13 mouse cellular contexts compared by ENCODE assay signal in the genomic region with DNA sequence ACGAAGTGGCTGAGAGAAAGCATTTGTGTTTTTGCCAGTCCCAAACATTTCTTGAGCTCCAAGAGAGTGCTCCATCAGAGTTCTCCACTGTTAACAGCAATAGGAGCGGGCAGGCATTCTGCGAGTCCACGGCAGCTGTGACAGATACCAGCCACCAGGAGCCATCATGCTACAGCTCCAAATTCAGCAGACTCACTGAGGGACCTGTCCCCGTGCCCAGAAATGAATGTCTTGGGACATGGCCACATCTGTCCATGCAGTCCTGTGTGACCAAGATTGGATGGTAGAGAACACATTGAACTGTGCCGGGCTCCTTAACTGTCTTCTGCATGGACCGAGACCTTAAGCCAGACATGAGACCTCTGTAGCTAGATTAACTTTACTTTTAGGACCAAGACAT. TPM values are rescaled to one million over a fixed set of nuclear protein-coding genes. Genes with fewer than 3 reads are reported as not detected.
DNase-seq lines count a peak whose midpoint lies in the region; ATAC-seq and TF ChIP-seq lines count a peak whose summit lies in the region.
"Had no signal": no experiment of that assay in that cellular context is flagged by ENCODE, and none has a peak within 500 bp of the region (broad histone marks: within the 10 kb centered on the region; RNA-seq: fewer than 3 reads in every experiment).

No protein-coding gene starts in this region.

- intact Hi-C loops in left cerebral cortex, adult 2 months (cut with DNase I) = no loop called here

- TF ChIP-seq EP300 in lung, postnatal 0 days (IDR thresholded peaks at IDR 0.05) = 0 out of 2 replicates have a peak, but pooled peaks have one; percentile 33

- no peaks in the 10 kb centered on the region for H3K27me3 ChIP-seq in cerebellum, adult 2 months (ENCODE audit: control insufficient read depth, insufficient read depth, low read length)
- no peaks in the 10 kb centered on the region for H3K27me3 ChIP-seq in lung, postnatal 0 days (replicated peaks; ENCODE audit: insufficient read depth, low read length)
- H3K27me3 ChIP-seq in forebrain, embryonic 12.5 days = no peaks in the 10 kb centered on the region
- no peaks in the 10 kb centered on the region for H3K27me3 ChIP-seq in forebrain, embryonic 14.5 days (replicated peaks; ENCODE audit: control insufficient read depth, insufficient read depth, low read length)
- H3K27me3 ChIP-seq: embryonic facial prominence, embryonic 12.5 days had no signal

- peak overlapping the region; percentile 59 for H3K27ac ChIP-seq in cerebellum, adult 2 months (ENCODE audit: insufficient read depth, low read length)
- peak overlapping the region; percentile 16; the same call in 1 of the 2 replicates for H3K27ac ChIP-seq in left cerebral cortex, adult 2 months
- peak overlapping the region; percentile 64 for H3K27ac ChIP-seq in lung, postnatal 0 days (ENCODE audit: low read length)
- H3K27ac ChIP-seq in forebrain, embryonic 12.5 days = no peak overlapping the region
- no peak overlapping the region for H3K27ac ChIP-seq in forebrain, embryonic 14.5 days (ENCODE audit: low read depth, low read length)
- H3K27ac ChIP-seq: embryonic facial prominence, embryonic 12.5 days; forebrain, embryonic 10.5 days had no signal

- no peak overlapping the region for H3K4me3 ChIP-seq in cerebellum, adult 2 months (replicated peaks; ENCODE audit: insufficient read depth, low read depth, low read length)
- H3K4me3 ChIP-seq in left cerebral cortex, adult 2 months = no peak overlapping the region
- H3K4me3 ChIP-seq in lung, postnatal 0 days (ENCODE audit: low read depth, low read length) = no peak overlapping the region
- no peak overlapping the region for H3K4me3 ChIP-seq in forebrain, embryonic 12.5 days (replicated peaks)
- H3K4me3 ChIP-seq in forebrain, embryonic 14.5 days (ENCODE audit: low read depth, low read length) = no peak overlapping the region
- H3K4me3 ChIP-seq: embryonic facial prominence, embryonic 12.5 days; forebrain, embryonic 10.5 days had no signal

- H3K36me3 ChIP-seq in lung, postnatal 0 days (ENCODE audit: insufficient read depth, low read length) = no peaks in the 10 kb centered on the region
- H3K36me3 ChIP-seq in forebrain, embryonic 12.5 days (replicated peaks) = no peaks in the 10 kb centered on the region
- peaks cover 5% of the 10 kb centered on the region; the same call in 1 of the 2 replicates for H3K36me3 ChIP-seq in forebrain, embryonic 14.5 days (ENCODE audit: control insufficient read depth, insufficient read depth, low read length)
- H3K36me3 ChIP-seq: embryonic facial prominence, embryonic 12.5 days had no signal

- H3K9ac ChIP-seq in lung, postnatal 0 days (replicated peaks; ENCODE audit: low read depth) = no peak overlapping the region
- H3K9ac ChIP-seq in forebrain, embryonic 12.5 days = no peak overlapping the region
- H3K9ac ChIP-seq in forebrain, embryonic 14.5 days (ENCODE audit: low read length) = no peak overlapping the region
- H3K9ac ChIP-seq: embryonic facial prominence, embryonic 12.5 days had no signal

- peaks cover 44% of the 10 kb centered on the region for H3K4me1 ChIP-seq in cerebellum, adult 2 months (ENCODE audit: control insufficient read depth, insufficient read depth, low read length)
- peaks cover 10% of the 10 kb centered on the region; the same call in 1 of the 2 replicates for H3K4me1 ChIP-seq in lung, postnatal 0 days (ENCODE audit: insufficient read depth, low read depth, low read length)
- H3K4me1 ChIP-seq in forebrain, embryonic 12.5 days = no peaks in the 10 kb centered on the region
- H3K4me1 ChIP-seq in forebrain, embryonic 14.5 days (ENCODE audit: control insufficient read depth, insufficient read depth, low read length) = no peaks in the 10 kb centered on the region
- H3K4me1 ChIP-seq: embryonic facial prominence, embryonic 12.5 days had no signal

- WGBS in cerebellum, adult 2 months = 38% methylated on average over 7 of the region's 7 CpGs
- 58% methylated on average over 7 of the region's 7 CpGs for WGBS in lung, postnatal 0 days
- WGBS in forebrain, embryonic 12.5 days = 83% methylated on average over 7 of the region's 7 CpGs
- 89% methylated on average over 7 of the region's 7 CpGs for WGBS in forebrain, embryonic 14.5 days

- peak; percentile 59 for ATAC-seq in lung, postnatal 0 days
- ATAC-seq in forebrain, embryonic 12.5 days (ENCODE audit: low FRiP score) = no peak
- no peak for ATAC-seq in forebrain, embryonic 14.5 days
- ATAC-seq: midbrain, embryonic 16.5 days had no signal

- DNase-seq in cerebellum, adult 2 months = peak; percentile 46 to 53
- no peak for DNase-seq in cerebellum, adult 18-20 months
- DNase-seq in left cerebral cortex, adult 2 months (ENCODE audit: extremely low spot score in 1 of 2, low spot score in 2 of 2) = no peak
- DNase-seq in left cerebral cortex, adult 9 months (ENCODE audit: low spot score in 2 of 2) = no peak
- DNase-seq in heart, adult 9 months (ENCODE audit: low spot score in 2 of 2) = peak; percentile 47 to 73
- peak; percentile 70 for DNase-seq in lung, postnatal 0 days (ENCODE audit: low spot score)
- DNase-seq in forebrain, embryonic 14.5 days (ENCODE audit: low spot score) = no peak
- DNase-seq: right cerebral cortex, postnatal 25 days; thymus, postnatal 14 days had no signal

- no peak for TF ChIP-seq POLR2A in cerebellum, adult 2 months (IDR thresholded peaks at IDR 0.05; ENCODE audit: borderline replicate concordance, insufficient read depth, low read length)

- no peak overlapping the region for H3K4me2 ChIP-seq in lung, postnatal 0 days (replicated peaks; ENCODE audit: low read depth, low read length)
- no peak overlapping the region for H3K4me2 ChIP-seq in forebrain, embryonic 12.5 days
- H3K4me2 ChIP-seq in forebrain, embryonic 14.5 days (ENCODE audit: low read length) = no peak overlapping the region
- H3K4me2 ChIP-seq: embryonic facial prominence, embryonic 12.5 days had no signal

- H3K9me3 ChIP-seq in lung, postnatal 0 days (ENCODE audit: low read length) = no peaks in the 10 kb centered on the region
- H3K9me3 ChIP-seq in forebrain, embryonic 12.5 days = no peaks in the 10 kb centered on the region
- no peaks in the 10 kb centered on the region for H3K9me3 ChIP-seq in forebrain, embryonic 14.5 days (replicated peaks; ENCODE audit: control insufficient read depth, low read length)
- H3K9me3 ChIP-seq: embryonic facial prominence, embryonic 12.5 days; forebrain, embryonic 10.5 days had no signal

- no peak for TF ChIP-seq CTCF in cerebellum, adult 2 months (IDR thresholded peaks at IDR 0.05; ENCODE audit: borderline replicate concordance, insufficient read depth, low read depth, low read length)
- no peak; the same call in 1 of the 2 replicates for TF ChIP-seq CTCF in left cerebral cortex, adult 2 months (IDR thresholded peaks at IDR 0.05)
- peak; percentile 63 for TF ChIP-seq CTCF in lung, postnatal 0 days (IDR thresholded peaks at IDR 0.05)

RNA-seq across cellular contexts. Expression of a gene that starts 31.9 kb away (rescaled TPM):
- 48.2 and 49.9 TPM in 2 replicates for polyA plus RNA-seq in cerebellum, adult 2 months (2012; rRNA removed)
- 10 to 100 TPM; 23.4 to 29.0 TPM for total RNA-seq in left cerebral cortex, adult 2 months (2021)
- 25.4 and 27.5 TPM in 2 replicates for polyA plus RNA-seq in lung, postnatal 0 days (2015; fragmentation: Nextera tagmentation; extraction: Ambion mirVana)
- polyA plus RNA-seq in forebrain, embryonic 12.5 days (2016; fragmentation: Nextera tagmentation; extraction: Ambion mirVana) = 74.0 and 75.4 TPM in 2 replicates
- polyA plus RNA-seq in forebrain, embryonic 14.5 days (2014; fragmentation: Nextera tagmentation; extraction: Ambion mirVana) = 86.9 and 101 TPM in 2 replicates

Comparison
In these comparisons a context has a peak if more than half of its experiments do, and no peak if none do; other contexts are left out.
1. DNase-seq: peak in cerebellum, adult 2 months (2 of 2), heart, adult 9 months (2 of 2) and lung, postnatal 0 days (single experiment); none in cerebellum, adult 18-20 months (0 of 2), left cerebral cortex, adult 2 months (0 of 2), left cerebral cortex, adult 9 months (0 of 2) and forebrain, embryonic 14.5 days (single experiment).
2. H3K27ac ChIP-seq: peak in cerebellum, adult 2 months (single experiment), left cerebral cortex, adult 2 months (single experiment) and lung, postnatal 0 days (single experiment); none in forebrain, embryonic 12.5 days (single experiment) and forebrain, embryonic 14.5 days (single experiment).